Mouse (Mus musculus) C2C12 (cell line): Measurements from ENCODE around the gene Olfr220.

ENCODE experiments used
- CEBPB ChIP-seq: IDR thresholded peaks from one replicate; pipeline ENCODE4 v1.6.1; 2011; ENCODE audit warnings: low read depth, mild to moderate bottlenecking, control low read depth, moderate library complexity
- CTCF ChIP-seq: IDR thresholded peaks from one replicate; pipeline ENCODE4 v1.5.1; 2011; ENCODE audit not compliant: control insufficient read depth, insufficient read depth, insufficient read length
- FOSL1 ChIP-seq: IDR thresholded peaks from one replicate; pipeline ENCODE4 v1.8.0; 2011; ENCODE audit warnings: mild to moderate bottlenecking, low read length; ENCODE audit not compliant: poor library complexity, insufficient read depth, severe bottlenecking
- MAX ChIP-seq: IDR thresholded peaks from one replicate; pipeline ENCODE4 v1.6.1; 2011; ENCODE audit warnings: mild to moderate bottlenecking, control low read depth
- MYOG ChIP-seq: IDR thresholded peaks from one replicate; pipeline ENCODE4 v1.6.1; 2011; ENCODE audit not compliant: control insufficient read depth, insufficient read length; ENCODE audit errors: extremely low read depth
- USF1 ChIP-seq: IDR thresholded peaks from one replicate; pipeline ENCODE4 v1.6.1; 2011; ENCODE audit warnings: low read depth, mild to moderate bottlenecking, control low read depth, moderate library complexity

- no peak for TF ChIP-seq CTCF
- no peak for TF ChIP-seq USF1
- TF ChIP-seq CEBPB, result no peak
- TF ChIP-seq MAX, result no peak
- no peak for TF ChIP-seq MYOG
- TF ChIP-seq FOSL1, result no peak
Observed at GRCm38 (mm10) chr1:174422959-174423358, 18.9 kb upstream of the Olfr220 start.
